Mouse (Mus musculus) CD4-positive helper T cell, adult 2 months (primary cell): Measurements from ENCODE around the gene Olfr1320.
"Not testable (repeated sequence)": the region's sequence is repeated elsewhere in the genome, so short reads cannot be mapped to it uniquely, and the experiment has no call there.

ENCODE experiments used
- DNase-seq: peaks from one replicate; pipeline ENCODE4 v3.0.0-alpha.2; 2012; ENCODE audit warnings: low read depth, missing footprints, low spot score

Olfr1320 gene

DNA sequence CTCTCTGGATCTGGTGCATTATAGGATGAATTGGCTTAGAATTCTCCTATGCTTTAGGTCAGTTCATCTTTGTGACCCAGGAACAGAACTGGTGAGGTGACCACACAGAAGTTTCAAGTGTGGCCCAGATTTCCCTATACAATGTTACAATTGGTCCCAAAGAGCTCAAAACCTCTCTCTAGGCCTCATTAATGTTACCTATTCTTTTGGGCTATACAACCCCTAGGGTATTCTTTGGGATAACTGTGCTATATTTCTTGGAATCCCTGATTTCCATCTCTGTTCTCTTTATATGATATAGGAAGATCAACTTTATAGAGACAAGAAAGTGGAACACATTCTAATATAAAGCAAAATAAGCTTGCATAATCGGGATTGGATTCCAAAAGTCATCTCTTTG lies at the start of gene Olfr1320:
Gene Olfr1320, plus strand, starts transcription at position 301 of the 400 bp plus-strand sequence.
- no peak for DNase-seq

DNA sequence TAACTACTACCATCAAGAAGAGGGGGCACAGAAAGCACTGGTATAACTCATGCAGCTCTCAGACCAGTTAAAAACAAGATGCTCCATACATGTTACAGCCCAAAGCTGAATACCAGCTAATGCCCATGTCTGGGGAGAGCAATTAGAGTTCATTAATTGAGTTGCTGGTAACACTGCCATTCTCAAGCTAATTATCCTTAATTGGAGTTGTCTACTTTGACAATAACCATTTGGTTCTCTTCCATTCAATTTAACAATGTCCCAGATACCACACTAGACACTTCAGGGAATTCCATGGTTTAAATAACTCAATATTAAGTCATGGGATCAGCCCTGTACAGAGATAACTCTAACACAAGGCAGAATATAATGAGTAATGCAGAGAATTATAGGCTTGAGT lies 44.6 kb upstream of the Olfr1320 start:
- DNase-seq, result no peak

DNA sequence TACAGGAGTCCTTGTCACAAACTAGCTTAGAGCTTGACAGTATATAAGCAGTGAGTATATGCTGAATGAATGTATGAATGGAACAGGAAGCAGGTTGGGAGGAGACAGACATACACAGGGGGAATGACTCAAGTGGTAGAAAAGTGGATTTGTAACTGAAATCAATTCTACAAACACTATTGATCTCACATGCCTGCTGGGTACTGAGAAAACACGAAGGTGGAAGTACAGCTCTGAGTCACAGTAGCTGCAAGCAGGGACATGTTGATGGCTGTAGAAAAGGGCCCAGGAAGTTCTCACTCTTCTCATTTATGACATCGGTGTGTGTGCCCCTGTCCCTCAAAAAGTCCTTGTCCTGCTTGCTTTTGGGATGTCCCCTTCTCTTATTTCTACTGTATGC lies 40.9 kb upstream of the Olfr1320 start:
- no peak for DNase-seq

DNA sequence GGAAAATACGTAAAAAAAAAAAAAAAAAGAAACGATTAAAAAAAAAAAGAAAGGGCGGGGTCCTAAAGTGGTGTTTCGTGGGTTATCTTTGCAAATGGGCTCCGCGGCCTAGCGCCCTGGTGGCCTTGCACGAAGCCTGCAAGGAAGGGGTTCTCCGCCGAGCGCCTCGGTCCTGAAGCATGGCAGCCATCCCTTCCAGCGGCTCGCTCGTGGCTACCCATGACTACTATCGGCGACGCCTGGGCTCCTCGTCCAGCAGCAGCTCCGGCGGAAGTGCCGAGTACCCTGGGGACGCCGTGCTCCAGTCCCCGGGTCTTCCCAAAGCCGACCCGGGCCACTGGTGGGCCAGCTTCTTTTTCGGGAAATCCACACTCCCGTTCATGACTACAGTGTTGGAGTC lies 11.4 kb upstream of the Olfr1320 start:
- not testable (repeated sequence) for DNase-seq
